Mouse (Mus musculus) forebrain, embryonic 14.5 days (tissue): ENCODE data around the gene Etnk2. TPM values are rescaled to one million over a fixed set of nuclear protein-coding genes. Genes with fewer than 3 reads are reported as not detected.
A peak's percentile ranks its signal among the peaks of the same experiment; 100 is the strongest.

Experiments
- ATAC-seq: fragments of 200-750 bp; cut with Nextera tagmentation; 2 replicates; pipeline ENCODE4 v1.8.0; 2017; ENCODE audit warnings: mild to moderate bottlenecking, moderate library complexity
- DNase-seq: peaks from one replicate; pipeline ENCODE4 v3.0.0-alpha.2; 2015; ENCODE audit warnings: low spot score
- H3K27ac ChIP-seq: fragments of 300-500 bp; sonication (generic); 2 replicates; pipeline ENCODE4 v1.5.1; 2014; ENCODE audit warnings: low read depth, mild to moderate bottlenecking, control low read depth, low read length, moderate library complexity
- H3K27me3 ChIP-seq: fragments of 300-500 bp; sonication (generic); replicated peaks from 2 replicates; pipeline ENCODE4 v1.6.1; 2014; ENCODE audit warnings: low read length, control low read depth, mixed read lengths; ENCODE audit not compliant: control insufficient read depth, insufficient read depth
- H3K36me3 ChIP-seq: fragments of 300-500 bp; sonication (generic); 2 replicates; pipeline ENCODE4 v1.6.1; 2014; ENCODE audit warnings: low read length, control low read depth; ENCODE audit not compliant: control insufficient read depth, insufficient read depth
- H3K4me1 ChIP-seq: fragments of 300-500 bp; sonication (generic); 2 replicates; pipeline ENCODE4 v1.6.1; 2014; ENCODE audit warnings: antibody characterized with exemption, low read length, control low read depth; ENCODE audit not compliant: control insufficient read depth, insufficient read depth
- H3K4me2 ChIP-seq: fragments of 300-500 bp; sonication (generic); 2 replicates; pipeline ENCODE4 v1.6.1; 2014; ENCODE audit warnings: mild to moderate bottlenecking, control low read depth, low read length
- H3K4me3 ChIP-seq: fragments of 300-500 bp; sonication (generic); 2 replicates; pipeline ENCODE4 v1.5.1; 2014; ENCODE audit warnings: low read depth, low read length, control low read depth
- H3K9ac ChIP-seq: fragments of 300-500 bp; sonication (generic); 2 replicates; pipeline ENCODE4 v1.6.1; 2014; ENCODE audit warnings: mild to moderate bottlenecking, low read length, control low read depth, moderate library complexity
- H3K9me3 ChIP-seq: fragments of 300-500 bp; sonication (generic); replicated peaks from 2 replicates; pipeline ENCODE4 v1.6.1; 2016; ENCODE audit warnings: low read length, control low read depth, mixed read lengths; ENCODE audit not compliant: control insufficient read depth
- WGBS: fragments of 180-500 bp; shearing (Covaris S2); extraction: QIAGEN DNeasy Blood & Tissue Kit; methylation state at CpG from one replicate; pipeline ENCODE4 v1.1.7; 2014; 5-methylcytosine and 5-hydroxymethylcytosine counted together
- polyA plus RNA-seq: library from polyadenylated mRNA; unstranded; fragments of >200 nt; fragmentation: Nextera tagmentation; extraction: Ambion mirVana; gene quantifications from 2 replicates; pipeline ENCODE4 v1.2.1, GENCODE M21; 2014

The Etnk2 gene
- polyA plus RNA-seq: 4.2 and 5.0 TPM in 2 replicates

GRCm38 (mm10) chr1:133363276-133364021 lies at the start of gene Etnk2:
Gene Etnk2 (plus strand): TSS chr1:133363572.
- H3K27me3 ChIP-seq: peaks cover 20% of the 10 kb centered on the region; the same call in 1 of the 2 replicates
- H3K27ac ChIP-seq: no peak within 1 kb of the TSS
- peak within 1 kb of the TSS; percentile 69 for H3K9ac ChIP-seq
- under 1% methylated on average over 49 of the region's 52 CpGs for WGBS
- no peaks in the 10 kb centered on the region for H3K9me3 ChIP-seq
- ATAC-seq (peak; percentile 83), DNase-seq (peak; percentile 71)
- H3K36me3 ChIP-seq: no peaks in the 10 kb centered on the region
- peak within 1 kb of the TSS; percentile 64 for H3K4me2 ChIP-seq
- peak within 1 kb of the TSS; percentile 45 for H3K4me3 ChIP-seq
- peaks cover 7% of the 10 kb centered on the region; the same call in 1 of the 2 replicates for H3K4me1 ChIP-seq

GRCm38 (mm10) chr1:133314364-133314763 lies 49.0 kb upstream of the Etnk2 start:
- Histone ChIP-seq H3K9ac (no peak overlapping the region), H3K9me3 (no peaks in the 10 kb centered on the region), H3K27ac (no peak overlapping the region), H3K36me3 (no peaks in the 10 kb centered on the region), H3K4me3 (no peak overlapping the region), H3K4me1 (peaks cover 10% of the 10 kb centered on the region; the same call in 1 of the 2 replicates), H3K4me2 (no peak overlapping the region), H3K27me3 (no peaks in the 10 kb centered on the region)
- 28% methylated on average over 8 of the region's 8 CpGs for WGBS
- no peak for ATAC-seq
- peak; percentile 65 for DNase-seq

DNA sequence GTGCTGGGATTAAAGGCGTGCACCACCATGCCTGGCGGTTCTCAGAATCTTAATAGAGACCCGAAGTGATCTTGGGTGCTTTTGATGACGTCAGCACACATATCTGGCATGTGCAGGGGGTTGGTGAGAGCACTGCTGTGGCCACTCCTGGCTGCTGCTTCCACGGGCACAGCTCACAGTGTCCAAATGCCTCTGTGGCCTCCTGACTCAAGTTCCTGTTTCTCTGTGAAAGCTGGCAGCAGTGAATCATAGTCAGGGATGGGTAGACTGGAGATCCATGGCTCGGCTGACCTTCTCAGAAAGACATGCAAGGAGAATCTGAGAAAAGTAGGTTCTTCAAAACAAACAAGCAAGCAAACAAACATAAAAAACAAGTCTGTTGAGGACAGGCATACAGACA lies 47.6 kb upstream of the Etnk2 start:
- H3K4me3 ChIP-seq: no peak overlapping the region
- H3K27ac ChIP-seq: no peak overlapping the region
- no peaks in the 10 kb centered on the region for H3K27me3 ChIP-seq
- H3K36me3 ChIP-seq: no peaks in the 10 kb centered on the region
- H3K4me2 ChIP-seq: no peak overlapping the region
- H3K9me3 ChIP-seq: no peaks in the 10 kb centered on the region
- 83% methylated on average over 6 of the region's 6 CpGs for WGBS
- no peak for ATAC-seq
- no peak for DNase-seq
- H3K4me1 ChIP-seq: peaks cover 10% of the 10 kb centered on the region; the same call in 1 of the 2 replicates
- H3K9ac ChIP-seq: no peak overlapping the region

DNA sequence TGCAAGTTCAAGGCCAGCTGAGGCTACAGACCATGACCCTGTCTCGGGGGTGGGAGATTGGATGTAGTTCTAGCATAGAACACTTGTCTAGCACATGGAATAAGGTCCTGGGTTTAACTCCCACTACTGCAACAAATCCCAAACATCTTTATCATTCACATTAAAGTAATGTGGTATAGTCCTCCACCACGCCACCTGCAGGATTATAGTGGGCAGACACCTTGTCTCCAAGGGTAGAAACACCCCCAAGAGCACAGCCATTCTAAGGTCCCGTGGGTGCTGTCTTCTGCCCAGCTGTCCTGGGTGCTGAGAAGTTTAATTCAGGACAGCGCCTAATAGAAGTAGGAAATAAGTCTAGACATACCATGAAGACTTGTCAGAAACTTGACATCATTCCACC lies 46.8 kb upstream of the Etnk2 start:
- Histone ChIP-seq H3K36me3 (no peaks in the 10 kb centered on the region), H3K4me3 (no peak overlapping the region), H3K9me3 (no peaks in the 10 kb centered on the region), H3K4me2 (no peak overlapping the region), H3K4me1 (peaks cover 9% of the 10 kb centered on the region; the same call in 1 of the 2 replicates), H3K27ac (no peak overlapping the region), H3K9ac (no peak overlapping the region), H3K27me3 (no peaks in the 10 kb centered on the region)
- DNase-seq (no peak), ATAC-seq (no peak)
- WGBS: 87% methylated on average over 4 of the region's 4 CpGs

DNA sequence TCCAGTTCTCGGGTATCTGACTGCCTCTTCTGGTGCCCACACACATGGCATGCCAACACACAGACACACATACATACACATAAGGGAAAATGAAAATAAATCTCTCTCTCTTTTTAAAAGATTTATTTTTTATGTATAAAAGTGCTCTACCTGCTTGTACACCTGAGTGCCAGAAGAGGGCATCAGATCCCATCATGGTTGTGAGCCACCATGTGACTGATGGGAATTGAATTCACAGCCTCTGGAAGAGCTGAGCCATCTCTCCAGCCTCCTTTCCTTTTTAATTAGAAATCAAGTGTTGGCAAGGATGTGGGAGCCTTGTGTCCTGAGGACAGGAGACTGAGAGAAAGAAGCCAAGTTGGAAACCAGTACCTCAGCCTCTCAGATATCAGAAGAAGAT lies 46.2 kb upstream of the Etnk2 start:
- Histone ChIP-seq H3K4me1 (peaks cover 6% of the 10 kb centered on the region; the same call in 1 of the 2 replicates), H3K4me3 (no peak overlapping the region), H3K36me3 (no peaks in the 10 kb centered on the region), H3K27ac (no peak overlapping the region), H3K9ac (no peak overlapping the region), H3K9me3 (no peaks in the 10 kb centered on the region), H3K4me2 (no peak overlapping the region), H3K27me3 (no peaks in the 10 kb centered on the region)
- 88% methylated on average over 1 of the region's 1 CpGs for WGBS
- no peak for DNase-seq
- ATAC-seq: no peak

GRCm38 (mm10) chr1:133321267-133321925 lies 42.0 kb upstream of the Etnk2 start, which contains the start of gene Kiss1:
Gene Kiss1 (plus strand): TSS chr1:133321875.
- Histone ChIP-seq H3K27ac (no peak within 1 kb of the TSS), H3K36me3 (no peaks in the 10 kb centered on the region), H3K4me3 (no peak within 1 kb of the TSS), H3K9me3 (no peaks in the 10 kb centered on the region), H3K4me1 (no peaks in the 10 kb centered on the region), H3K9ac (no peak within 1 kb of the TSS), H3K4me2 (no peak within 1 kb of the TSS), H3K27me3 (no peaks in the 10 kb centered on the region)
- ATAC-seq (peak; percentile 81), DNase-seq (peak; percentile 61)
- 92% methylated on average over 13 of the region's 13 CpGs for WGBS

DNA sequence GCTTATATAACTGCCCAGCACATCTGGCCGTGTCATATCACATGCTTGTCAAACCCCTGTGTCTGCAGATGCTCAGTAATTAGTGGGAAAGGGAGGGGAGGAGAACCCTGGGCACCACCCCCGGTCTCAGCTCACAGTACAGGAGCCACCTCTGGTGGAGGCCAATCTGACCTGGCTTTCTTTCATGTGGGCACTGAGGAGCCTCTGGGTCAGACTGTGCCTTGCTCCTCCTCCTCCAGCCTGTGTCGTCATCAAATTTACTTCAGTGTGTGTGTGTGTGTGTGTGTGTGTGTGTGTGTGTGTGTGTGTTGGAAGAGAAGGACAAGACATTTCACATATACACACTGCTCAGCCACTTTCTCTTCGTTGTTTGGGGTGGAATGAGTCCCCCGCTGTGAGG lies 40.0 kb upstream of the Etnk2 start:
- no peak overlapping the region for H3K9ac ChIP-seq
- 43% methylated on average over 5 of the region's 5 CpGs for WGBS
- H3K4me2 ChIP-seq: no peak overlapping the region
- no peak overlapping the region for H3K4me3 ChIP-seq
- H3K4me1 ChIP-seq: peaks cover under 1% of the 10 kb centered on the region; the same call in 1 of the 2 replicates
- no peaks in the 10 kb centered on the region for H3K27me3 ChIP-seq
- H3K36me3 ChIP-seq: no peaks in the 10 kb centered on the region
- no peaks in the 10 kb centered on the region for H3K9me3 ChIP-seq
- no peak overlapping the region for H3K27ac ChIP-seq
- ATAC-seq (no peak), DNase-seq (no peak)

DNA sequence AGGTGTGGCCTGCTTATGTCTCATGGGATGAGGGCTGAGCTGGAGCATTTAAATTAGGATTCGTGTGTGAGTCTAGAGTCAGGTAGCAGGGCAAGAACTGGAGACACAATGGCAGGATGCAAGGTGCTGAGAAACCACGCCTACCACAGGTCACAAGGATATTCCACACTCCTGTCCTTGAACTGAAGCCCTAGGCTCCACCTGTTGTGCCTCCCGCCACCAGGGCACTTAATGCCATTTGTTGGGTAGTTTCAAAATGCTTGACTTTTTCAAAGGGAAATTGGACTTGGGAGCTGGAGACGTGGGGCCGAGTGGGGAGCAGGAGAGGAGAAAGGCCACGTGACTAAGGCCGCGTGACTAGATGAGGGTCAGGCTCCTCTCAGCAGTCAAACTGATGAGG lies 37.4 kb upstream of the Etnk2 start:
- H3K4me1 ChIP-seq: peaks cover 17% of the 10 kb centered on the region
- no peak for ATAC-seq
- H3K36me3 ChIP-seq: no peaks in the 10 kb centered on the region
- H3K9me3 ChIP-seq: no peaks in the 10 kb centered on the region
- no peak overlapping the region for H3K4me3 ChIP-seq
- DNase-seq: no peak
- WGBS: 83% methylated on average over 8 of the region's 8 CpGs
- no peak overlapping the region for H3K9ac ChIP-seq
- H3K27me3 ChIP-seq: 0 out of 2 replicates have a peak, but pooled peaks cover 4% of the 10 kb centered on the region
- no peak overlapping the region for H3K27ac ChIP-seq
- no peak overlapping the region for H3K4me2 ChIP-seq

GRCm38 (mm10) chr1:133327094-133327493 lies 36.3 kb upstream of the Etnk2 start:
- H3K9ac ChIP-seq: no peak overlapping the region
- 0 out of 2 replicates have a peak, but pooled peaks cover 4% of the 10 kb centered on the region for H3K27me3 ChIP-seq
- DNase-seq (no peak), ATAC-seq (no peak)
- no peak overlapping the region for H3K4me2 ChIP-seq
- 65% methylated on average over 5 of the region's 5 CpGs for WGBS
- no peaks in the 10 kb centered on the region for H3K9me3 ChIP-seq
- H3K27ac ChIP-seq: no peak overlapping the region
- no peaks in the 10 kb centered on the region for H3K36me3 ChIP-seq
- peaks cover 18% of the 10 kb centered on the region for H3K4me1 ChIP-seq
- H3K4me3 ChIP-seq: no peak overlapping the region
